Mouse (Mus musculus): ENCODE data around the gene Lin28a. TPM values are rescaled to one million over a fixed set of nuclear protein-coding genes. Genes with fewer than 3 reads are reported as not detected.

Lin28a gene
- total RNA-seq, 2 experiments from 2014 or later: 8.9 TPM; not detected in 1

Other genes starting within 250 kb of the Lin28a start
- gene Rps6ka1, start 131.0 kb downstream of the Lin28a start, total RNA-seq (2015; ENCODE audit: low replicate concordance): 40.0 and 40.1 TPM in 2 replicates
- 67.2 and 89.1 TPM in 2 replicates for gene Rps6ka1, start 131.0 kb downstream of the Lin28a start, total RNA-seq (2017; ENCODE audit: low replicate concordance)
- gene Hmgn2, start 50.2 kb downstream of the Lin28a start, total RNA-seq (2015; ENCODE audit: low replicate concordance): 970 and 984 TPM in 2 replicates
- gene Hmgn2, start 50.2 kb downstream of the Lin28a start, total RNA-seq (2017; ENCODE audit: low replicate concordance): 403 and 537 TPM in 2 replicates
- 9.6 and 17.3 TPM in 2 replicates for gene Dhdds, start 17.9 kb downstream of the Lin28a start, total RNA-seq (2015; ENCODE audit: low replicate concordance)
- gene Dhdds, start 17.9 kb downstream of the Lin28a start, total RNA-seq (2017; ENCODE audit: low replicate concordance): 6.6 and 12.2 TPM in 2 replicates
- gene Zfp683, start 35.0 kb upstream of the Lin28a start, total RNA-seq (2015; ENCODE audit: low replicate concordance): not detected in 2 replicates
- not detected in 2 replicates for gene Zfp683, start 35.0 kb upstream of the Lin28a start, total RNA-seq (2017; ENCODE audit: low replicate concordance)
- gene Crybg2, start 42.0 kb upstream of the Lin28a start, total RNA-seq (2015; ENCODE audit: low replicate concordance): not detected in 2 replicates
- not detected in 2 replicates for gene Crybg2, start 42.0 kb upstream of the Lin28a start, total RNA-seq (2017; ENCODE audit: low replicate concordance)
- gene Cd52, start 76.2 kb upstream of the Lin28a start, total RNA-seq (2015; ENCODE audit: low replicate concordance): 324 and 347 TPM in 2 replicates
- 146 and 324 TPM in 2 replicates for gene Cd52, start 76.2 kb upstream of the Lin28a start, total RNA-seq (2017; ENCODE audit: low replicate concordance)
- gene Ubxn11, start 83.7 kb upstream of the Lin28a start, total RNA-seq (2015; ENCODE audit: low replicate concordance): 0.84 TPM in 1 of 2 replicates, not detected in the other
- gene Ubxn11, start 83.7 kb upstream of the Lin28a start, total RNA-seq (2017; ENCODE audit: low replicate concordance): 2.4 TPM in 1 of 2 replicates, not detected in the other
- 231 and 242 TPM in 2 replicates for gene Sh3bgrl3, start 109.9 kb upstream of the Lin28a start, total RNA-seq (2015; ENCODE audit: low replicate concordance)
- 56.2 and 119 TPM in 2 replicates for gene Sh3bgrl3, start 109.9 kb upstream of the Lin28a start, total RNA-seq (2017; ENCODE audit: low replicate concordance)
- gene Cep85, start 168.3 kb upstream of the Lin28a start, total RNA-seq (2015; ENCODE audit: low replicate concordance): 20.3 and 29.2 TPM in 2 replicates
- gene Cep85, start 168.3 kb upstream of the Lin28a start, total RNA-seq (2017; ENCODE audit: low replicate concordance): 50.7 and 68.1 TPM in 2 replicates
- gene Gm7534, start 184.2 kb upstream of the Lin28a start, total RNA-seq (2015; ENCODE audit: low replicate concordance): not detected in 2 replicates
- not detected in 2 replicates for gene Gm7534, start 184.2 kb upstream of the Lin28a start, total RNA-seq (2017; ENCODE audit: low replicate concordance)
- not detected in 2 replicates for gene Catsper4, start 208.5 kb upstream of the Lin28a start, total RNA-seq (2015; ENCODE audit: low replicate concordance)
- gene Catsper4, start 208.5 kb upstream of the Lin28a start, total RNA-seq (2017; ENCODE audit: low replicate concordance): not detected in 2 replicates
- not detected in 2 replicates for gene Cnksr1, start 219.6 kb upstream of the Lin28a start, total RNA-seq (2015; ENCODE audit: low replicate concordance)
- gene Cnksr1, start 219.6 kb upstream of the Lin28a start, total RNA-seq (2017; ENCODE audit: low replicate concordance): not detected in 2 replicates
- gene E130218I03Rik, start 224.8 kb upstream of the Lin28a start, total RNA-seq (2015; ENCODE audit: low replicate concordance): not detected in 2 replicates
- gene E130218I03Rik, start 224.8 kb upstream of the Lin28a start, total RNA-seq (2017; ENCODE audit: low replicate concordance): 0.70 TPM in 1 of 2 replicates, not detected in the other
- 0.38 and 0.63 TPM in 2 replicates for gene Zfp593, start 226.8 kb upstream of the Lin28a start, total RNA-seq (2015; ENCODE audit: low replicate concordance)
- gene Zfp593, start 226.8 kb upstream of the Lin28a start, total RNA-seq (2017; ENCODE audit: low replicate concordance): 0.84 and 1.4 TPM in 2 replicates
- not detected in 2 replicates for gene Gm30191, start 228.1 kb upstream of the Lin28a start, total RNA-seq (2015; ENCODE audit: low replicate concordance)
- not detected in 2 replicates for gene Gm30191, start 228.1 kb upstream of the Lin28a start, total RNA-seq (2017; ENCODE audit: low replicate concordance)
- gene Grrp1, start 235.3 kb upstream of the Lin28a start, total RNA-seq (2015; ENCODE audit: low replicate concordance): not detected in 2 replicates
- not detected in 2 replicates for gene Grrp1, start 235.3 kb upstream of the Lin28a start, total RNA-seq (2017; ENCODE audit: low replicate concordance)